Mouse (Mus musculus) lung, postnatal 36 days (tissue): ENCODE measurements around the gene Hcn4.

Experiments
- DNase-seq: peaks from one replicate; pipeline ENCODE4 v3.0.0; 2022; ENCODE audit warnings: mixed read lengths

The Hcn4 gene

DNA sequence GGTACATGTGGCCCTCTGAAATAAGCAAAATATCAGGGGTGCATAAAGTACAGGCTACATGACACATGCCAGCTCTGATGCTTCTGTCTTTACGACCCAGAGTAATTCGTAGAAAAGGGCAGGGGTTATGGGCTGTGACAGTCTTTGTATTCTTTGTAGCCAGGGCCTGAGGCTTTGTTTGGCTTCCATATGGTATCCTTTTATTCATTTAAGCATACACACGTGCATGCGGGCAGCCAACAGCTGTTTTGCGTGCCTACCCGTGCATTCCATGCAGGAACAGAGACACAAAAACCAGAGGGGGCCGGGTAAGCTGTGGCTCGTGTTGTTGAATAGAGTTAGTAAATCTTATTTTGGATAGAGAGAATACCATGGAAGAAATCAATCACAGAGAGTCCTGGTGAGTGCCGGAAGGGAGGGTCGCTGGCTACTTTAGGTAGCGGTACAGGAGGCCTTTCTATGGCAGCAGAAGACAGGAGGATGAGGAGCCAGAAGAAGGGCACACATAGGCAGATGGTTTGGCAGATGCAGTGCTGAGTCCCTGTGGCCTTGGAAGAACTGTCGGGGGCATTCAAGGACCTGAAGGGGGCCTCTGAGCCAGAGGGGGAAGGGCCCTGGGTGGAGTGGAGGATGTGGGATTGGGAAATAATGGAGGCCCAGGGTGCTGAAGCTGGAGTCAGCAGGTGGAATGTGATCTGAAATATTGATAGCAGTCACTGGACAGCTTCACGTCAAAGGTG, 26.5 kb downstream of the Hcn4 start:
- DNase-seq: no peak

DNA sequence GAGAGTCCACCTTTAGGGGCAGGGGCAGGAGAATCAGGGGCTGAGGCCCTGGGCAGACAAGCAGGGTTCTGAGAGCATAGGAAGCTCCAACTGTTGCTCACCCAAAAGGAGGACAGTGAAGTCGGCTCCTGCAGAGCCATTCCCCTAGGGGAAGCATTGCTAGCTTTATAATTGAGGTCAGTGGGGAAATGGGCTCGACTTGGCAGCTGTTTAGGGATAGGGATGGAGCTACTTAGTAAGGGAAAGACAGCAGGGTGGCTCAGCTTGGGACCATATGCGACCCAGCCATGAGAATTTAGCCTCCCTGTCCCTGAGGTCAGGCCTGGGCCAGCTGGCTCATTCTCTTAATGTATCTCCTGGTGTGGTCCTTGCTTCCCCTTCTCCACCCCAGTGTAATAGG, 31.7 kb downstream of the Hcn4 start:
- DNase-seq: no peak

DNA sequence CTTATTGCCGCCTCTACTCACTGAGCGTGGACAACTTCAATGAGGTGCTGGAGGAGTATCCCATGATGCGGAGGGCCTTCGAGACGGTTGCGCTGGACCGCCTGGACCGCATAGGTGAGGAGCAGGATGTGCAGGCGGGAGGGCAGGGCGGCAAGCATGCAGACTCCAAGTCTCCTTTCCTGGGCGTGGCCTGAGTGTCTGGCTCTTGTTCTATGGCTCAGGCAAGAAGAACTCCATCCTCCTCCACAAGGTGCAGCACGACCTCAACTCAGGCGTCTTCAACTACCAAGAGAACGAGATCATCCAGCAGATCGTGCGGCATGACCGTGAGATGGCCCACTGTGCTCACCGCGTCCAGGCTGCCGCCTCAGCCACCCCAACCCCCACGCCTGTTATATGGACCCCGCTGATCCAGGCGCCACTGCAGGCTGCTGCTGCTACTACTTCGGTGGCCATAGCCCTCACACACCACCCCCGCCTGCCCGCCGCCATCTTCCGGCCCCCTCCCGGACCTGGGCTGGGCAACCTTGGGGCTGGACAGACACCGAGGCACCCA, 35.9 kb downstream of the Hcn4 start:
- DNase-seq: no peak

DNA sequence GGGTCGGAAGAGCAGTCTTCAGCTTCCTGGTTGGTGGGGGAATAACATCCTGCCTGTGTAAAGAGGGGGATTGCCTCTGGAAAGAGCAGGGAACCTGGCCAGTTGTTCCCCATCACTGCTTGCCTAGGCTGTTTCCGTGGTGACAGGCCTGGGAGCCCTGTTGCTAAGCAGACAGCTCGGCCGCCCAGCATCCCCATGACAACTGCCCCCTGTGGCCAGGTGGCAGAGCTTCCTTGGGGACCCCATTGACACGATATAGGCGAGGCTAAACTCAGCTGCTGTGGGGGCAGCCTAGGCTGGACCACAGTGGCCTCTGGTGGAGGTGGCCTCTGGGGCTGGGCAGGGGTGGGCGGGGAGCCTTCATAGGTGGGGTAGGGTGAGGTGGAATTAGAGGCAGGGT, 40.6 kb downstream of the Hcn4 start:
- no peak for DNase-seq

DNA sequence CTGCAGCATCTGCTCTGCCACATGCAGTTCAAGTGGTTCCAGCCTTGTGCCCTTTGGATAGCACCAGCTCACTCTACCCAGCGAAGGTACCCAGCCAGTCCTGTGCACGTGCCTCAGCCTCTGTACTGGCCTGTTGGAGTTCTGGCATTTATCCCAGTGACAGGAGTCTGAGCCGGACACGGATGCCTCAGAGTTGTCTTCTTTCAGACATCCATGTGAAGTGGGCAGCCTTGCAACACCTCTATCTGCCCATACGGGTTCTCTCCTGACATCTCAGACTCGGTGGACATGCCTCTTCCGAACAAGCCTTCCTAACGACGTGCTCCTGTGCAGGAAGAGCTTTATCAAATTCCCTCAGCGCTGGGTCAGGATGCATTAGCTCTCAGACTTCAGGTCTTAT, 47.9 kb downstream of the Hcn4 start:
- DNase-seq: no peak

DNA sequence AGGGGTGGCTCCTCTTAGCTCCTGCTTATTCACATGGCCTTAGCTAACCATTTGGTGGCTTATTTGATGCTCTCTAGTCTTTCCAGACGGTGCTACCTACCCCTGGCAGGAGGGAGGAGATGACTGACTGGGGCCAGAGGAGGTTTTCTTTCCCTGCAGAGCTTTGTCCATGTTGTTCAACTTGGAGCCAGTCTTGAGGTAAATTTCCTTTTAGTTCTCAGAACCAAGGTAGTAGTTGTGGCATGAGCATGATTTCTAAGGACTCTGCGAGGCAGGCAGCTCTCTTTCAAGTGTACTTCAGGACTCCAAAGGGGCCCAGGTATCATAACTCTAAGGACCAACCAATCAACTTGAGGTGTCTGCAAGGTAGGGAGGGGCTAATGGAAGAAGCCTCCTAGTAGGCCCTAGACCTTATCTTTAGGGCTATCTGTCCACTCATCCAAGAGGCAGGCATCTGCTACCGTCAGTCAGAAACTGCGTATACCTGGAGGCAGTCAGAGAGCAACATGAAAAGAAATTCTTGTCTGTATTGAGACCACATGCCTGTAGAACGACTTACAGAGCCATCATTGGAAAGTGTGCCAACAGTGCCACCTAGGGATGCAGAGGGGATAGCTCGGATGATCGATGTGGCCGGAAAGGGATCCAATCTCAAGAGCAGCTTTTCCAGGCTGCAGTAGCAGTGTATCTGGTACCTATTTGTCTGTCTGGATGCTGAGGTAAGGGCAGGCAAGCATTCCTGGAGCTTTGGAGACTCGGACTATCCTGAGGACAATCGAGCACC, 50.5 kb downstream of the Hcn4 start:
- peak; percentile 79 for DNase-seq

DNA sequence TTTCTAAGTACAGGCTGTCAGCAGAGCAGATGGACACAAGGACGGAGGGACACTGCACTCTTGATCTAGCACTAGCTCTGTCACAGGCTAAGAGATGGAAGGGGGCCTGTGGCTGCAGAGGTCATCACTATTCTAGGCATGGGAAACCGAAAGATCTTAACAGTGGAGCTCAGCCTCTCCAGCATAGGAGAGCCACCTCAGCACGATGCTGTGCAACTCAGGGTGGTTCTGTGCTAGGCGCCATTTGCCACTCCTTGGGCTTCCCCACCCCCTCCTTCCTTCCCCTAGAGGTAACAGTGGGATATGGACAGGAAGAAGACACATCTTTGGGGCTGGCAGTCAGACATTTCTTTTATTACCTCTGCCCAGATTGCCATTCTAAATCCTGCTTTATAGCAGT, 51.1 kb downstream of the Hcn4 start:
- DNase-seq: no peak

DNA sequence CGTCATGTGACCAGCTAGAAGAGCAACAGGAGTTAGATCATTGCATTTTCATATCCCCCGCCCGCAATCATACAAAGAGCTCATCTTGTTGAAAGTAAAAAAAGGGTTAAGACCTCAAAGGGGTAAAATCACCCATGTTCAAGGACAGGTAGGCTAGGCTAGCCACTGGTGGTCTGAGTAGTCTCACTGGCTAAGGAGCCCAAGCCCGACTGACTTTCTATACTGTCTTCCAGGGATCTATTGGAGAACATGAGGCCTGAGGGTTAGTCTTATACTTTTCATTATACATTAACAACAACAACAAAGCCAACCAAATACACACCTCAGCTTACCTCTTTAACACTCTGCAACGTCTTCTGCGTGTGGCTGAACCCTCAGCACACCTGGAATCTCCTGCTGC, 52.2 kb downstream of the Hcn4 start:
- DNase-seq: no peak

DNA sequence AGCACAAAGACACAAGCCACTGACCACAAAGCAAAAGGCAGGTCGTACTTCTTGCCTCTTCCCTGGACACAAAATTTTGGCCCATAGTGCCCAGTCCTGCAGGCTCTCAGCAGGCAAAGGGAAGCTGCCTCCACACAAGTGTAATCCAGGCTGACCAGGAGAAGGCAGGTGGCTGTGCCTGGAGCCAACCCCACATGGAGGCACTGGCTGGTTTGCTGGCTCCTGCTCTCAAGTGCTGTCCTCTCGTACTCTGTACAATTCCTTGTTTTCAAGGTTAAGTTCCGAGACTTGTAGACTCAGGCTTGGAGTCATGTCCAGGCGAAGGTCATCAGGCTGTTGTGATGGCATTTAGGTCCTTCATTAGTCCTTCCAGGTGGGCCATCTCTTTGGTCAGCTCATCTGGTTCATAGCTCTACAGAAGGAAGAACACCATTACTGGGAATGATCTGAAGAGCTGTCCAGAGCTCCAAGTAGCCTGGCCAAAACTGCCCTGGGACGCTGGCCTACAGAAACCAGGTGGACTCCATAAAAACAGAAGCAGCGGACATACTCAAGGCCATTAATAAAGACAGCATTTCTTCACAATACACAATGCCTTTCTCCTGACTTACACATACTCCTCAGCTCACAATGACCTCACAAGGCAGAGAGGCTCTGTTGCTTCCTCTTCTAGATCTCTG, 53.9 kb downstream of the Hcn4 start:
- no peak for DNase-seq

DNA sequence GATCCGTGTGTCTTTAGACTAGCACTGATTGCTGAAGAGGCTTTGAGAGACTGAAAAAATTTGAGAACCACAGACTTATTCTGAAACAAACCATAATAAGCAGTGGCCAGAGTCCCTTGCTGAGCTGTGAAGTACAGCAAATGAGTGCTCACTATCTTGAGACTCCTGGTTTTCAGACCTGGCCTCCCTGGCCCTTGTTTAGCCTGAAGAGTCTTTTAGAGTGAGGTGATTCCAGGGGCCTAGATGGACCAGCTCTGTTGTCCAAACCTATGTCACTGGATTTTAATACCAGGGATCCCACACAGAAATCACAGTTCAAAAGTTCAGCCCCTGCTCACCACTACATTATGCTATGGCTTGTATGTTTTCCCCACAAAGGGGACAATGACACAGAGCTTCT, 56.6 kb downstream of the Hcn4 start:
- no peak for DNase-seq

DNA sequence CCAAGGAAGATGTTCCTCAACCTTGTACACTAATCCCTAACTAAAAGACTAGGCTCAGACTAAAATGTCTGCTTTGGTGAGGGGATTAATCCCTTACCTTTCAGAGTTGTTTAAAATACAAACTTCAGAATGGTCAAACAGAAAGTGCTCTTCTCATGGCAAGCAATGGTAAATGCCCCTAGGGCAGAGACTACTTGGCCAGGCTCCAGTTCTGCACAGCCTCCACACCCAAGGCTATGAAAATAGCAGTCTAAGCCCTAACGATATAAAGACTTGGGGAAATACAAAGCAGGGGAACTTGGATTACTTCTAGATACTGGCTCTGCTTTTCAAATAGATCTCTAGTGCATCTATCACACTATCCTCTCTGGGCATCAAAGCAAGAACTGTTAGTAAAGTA, 59.5 kb downstream of the Hcn4 start:
- no peak for DNase-seq

DNA sequence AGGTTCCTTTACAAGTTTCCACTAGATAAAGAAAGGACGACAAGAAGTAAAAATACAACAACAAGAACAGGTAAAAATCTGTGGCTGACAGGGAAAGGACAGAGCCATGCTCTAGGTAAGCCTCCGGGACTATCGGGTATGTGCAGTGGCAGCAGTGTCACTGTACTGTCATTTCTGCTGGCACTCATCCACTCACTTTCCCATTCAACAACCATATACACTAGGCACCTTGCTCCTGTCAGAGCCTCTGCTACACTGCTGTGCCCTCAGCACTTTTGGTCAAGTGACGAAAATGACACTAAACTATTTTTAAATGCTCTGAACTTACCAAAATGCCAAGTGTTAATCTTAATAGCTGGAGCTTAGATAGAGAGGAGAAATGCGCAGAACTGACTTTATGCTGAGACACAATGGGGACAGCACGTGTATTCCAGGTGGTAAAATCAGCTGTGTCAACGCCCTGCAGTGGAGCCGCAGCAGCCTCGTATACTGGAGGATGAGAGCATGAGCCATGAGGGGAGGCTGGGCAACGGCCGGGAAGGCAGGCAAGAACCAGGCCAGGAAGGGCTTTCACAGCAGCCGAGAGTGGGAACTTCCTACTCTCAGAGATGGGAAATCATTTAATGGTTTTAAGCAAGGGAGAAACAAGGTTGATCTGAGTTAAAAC, 66.7 kb downstream of the Hcn4 start:
- no peak for DNase-seq

DNA sequence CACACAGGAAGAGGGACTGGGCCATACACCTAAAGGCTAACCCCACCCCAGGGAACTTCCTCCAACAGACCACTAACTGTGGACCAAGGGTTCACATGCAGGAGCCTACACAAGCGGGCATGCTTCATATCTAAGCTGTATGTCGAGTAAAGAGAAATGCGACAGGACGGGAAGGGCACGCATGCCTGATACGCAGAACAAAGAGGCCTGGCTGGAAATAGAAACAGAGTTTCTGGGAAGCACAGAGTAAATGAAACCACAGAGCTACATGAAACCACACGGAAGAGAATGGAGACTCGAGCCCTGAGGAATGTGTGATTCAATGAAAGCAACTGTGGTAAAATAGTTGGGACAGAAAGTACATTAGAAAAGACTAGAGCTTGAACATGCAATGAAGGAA, 67.7 kb downstream of the Hcn4 start:
- no peak for DNase-seq

DNA sequence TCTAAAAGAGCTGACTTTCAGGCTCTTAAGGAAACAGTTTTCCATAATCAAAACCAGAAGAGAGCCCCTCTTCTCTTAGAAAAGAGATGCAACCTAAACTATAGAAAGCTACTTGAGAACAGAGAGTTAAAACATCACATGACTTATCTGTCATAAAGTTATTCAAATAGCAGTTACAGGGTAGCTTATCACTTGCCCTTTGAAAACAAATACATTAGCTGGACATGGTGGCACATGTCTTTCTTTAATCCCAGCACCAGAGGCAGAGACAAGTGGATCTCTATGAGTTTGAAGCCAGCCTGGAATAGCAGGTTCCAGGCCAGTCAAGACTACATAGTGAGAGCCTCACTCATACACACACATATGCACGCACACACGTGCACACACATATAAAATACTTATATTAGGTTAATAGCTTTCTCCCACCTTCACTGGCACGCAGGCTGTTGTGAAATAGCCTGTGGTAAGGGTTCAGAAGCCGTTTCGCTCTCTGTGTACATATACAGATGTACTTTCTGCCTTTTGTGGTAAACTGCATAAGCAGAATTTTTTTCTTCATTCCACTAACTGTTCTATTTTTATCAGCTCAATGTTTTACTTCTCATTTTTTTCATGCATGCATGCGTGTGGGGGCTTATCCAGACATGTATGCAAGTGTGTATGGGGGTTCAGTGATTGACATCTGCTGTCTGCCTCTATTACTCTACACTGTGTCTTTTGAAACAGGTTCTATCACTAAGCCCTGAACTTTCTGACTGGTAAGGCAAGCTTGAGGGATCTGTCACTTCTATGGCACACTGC, 68.8 kb downstream of the Hcn4 start:
- no peak for DNase-seq

DNA sequence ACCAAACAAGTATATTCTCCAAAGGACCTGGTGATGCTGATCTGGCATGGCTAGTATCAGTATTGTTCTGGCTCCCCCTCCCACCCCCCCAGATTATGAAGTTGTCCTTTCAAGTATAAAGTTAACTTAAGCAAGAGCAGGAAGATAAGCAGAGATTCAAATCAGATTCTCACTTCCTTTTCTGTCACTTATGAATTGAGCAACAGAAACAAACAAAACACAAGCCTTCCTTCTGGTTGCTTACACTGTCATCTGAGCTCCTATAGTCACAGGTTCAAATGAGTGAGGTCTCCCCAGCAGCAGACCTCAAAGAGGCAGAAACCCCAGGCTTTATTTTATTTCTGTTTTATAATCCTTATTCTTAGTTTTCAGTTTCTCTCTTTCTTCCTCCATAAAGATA, 76.4 kb downstream of the Hcn4 start:
- DNase-seq: no peak

DNA sequence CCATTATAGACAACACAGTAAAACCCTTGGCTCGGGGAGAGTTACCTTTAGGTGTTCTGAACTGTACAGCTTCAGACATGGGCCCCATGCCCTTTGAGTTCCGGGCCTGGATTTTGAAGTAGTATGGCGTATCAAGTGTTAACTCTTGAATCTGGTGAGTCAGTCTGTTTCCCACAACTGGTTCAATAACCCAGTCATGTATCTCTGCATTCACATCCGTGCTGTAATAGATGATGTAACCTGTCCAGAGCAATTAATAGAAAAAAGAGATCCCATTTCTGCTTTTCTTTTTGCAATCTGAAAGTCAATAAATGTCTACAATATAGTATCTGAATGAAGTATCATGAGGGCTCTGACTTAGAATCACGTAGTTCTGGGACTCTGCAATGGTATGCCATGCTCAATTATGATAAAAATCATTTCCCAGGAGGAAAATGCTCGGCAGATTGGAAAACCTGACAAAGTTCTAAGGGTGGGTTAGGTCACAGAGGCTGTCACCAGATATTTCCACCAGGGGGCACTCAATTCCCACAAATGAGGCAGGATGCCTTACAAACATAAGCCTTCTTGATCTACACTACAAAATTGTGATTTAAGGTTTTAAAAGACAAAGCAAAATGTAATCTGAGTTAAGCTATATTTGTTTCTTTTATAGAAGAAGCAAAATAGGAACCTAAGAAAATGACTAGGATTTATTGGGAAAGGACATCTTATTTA, 79.8 kb downstream of the Hcn4 start:
- peak; percentile 76 for DNase-seq
